ENCODE assay signal across 8 mouse cellular contexts in genomic region chr8:80057198-80058174, GRCm38 (mm10). TPM values are rescaled to one million over a fixed set of nuclear protein-coding genes. Genes with fewer than 3 reads are reported as not detected.
DNase-seq lines count a peak whose midpoint lies in the region.

Hhip (minus strand) TSS chr8:80058006.

- DNase-seq in spleen, adult 18-20 months = peak; percentile 5 to 14
- no peak for DNase-seq in spleen, adult 12 weeks (ENCODE audit: low spot score)
- DNase-seq in embryo, embryonic 9.5 days (ENCODE audit: extremely low spot score) = peak; percentile 77
- DNase-seq in heart, postnatal 14 days = peak; percentile 17 to 21
- DNase-seq in left cerebral cortex, adult 8-10 months (ENCODE audit: low spot score in 2 of 2) = peak; percentile 21 to 39
- DNase-seq in lung, postnatal 4 days = peak; percentile 65 to 79
- peak; percentile 15 to 25 for DNase-seq in right cerebral cortex, postnatal 36 days (ENCODE audit: low spot score in 2 of 2)
- no peak for DNase-seq in T-cell, adult 2 months (ENCODE audit: low spot score)

- intact Hi-C loops in heart, postnatal 14 days (cut with DNase I) = no loop called here

RNA-seq across cellular contexts. Expression of gene Hhip, which starts in this region (rescaled TPM):
- total RNA-seq in heart, postnatal 14 days (2021) = under 1 TPM; 0.12 to 0.17 TPM
- total RNA-seq in left cerebral cortex, adult 8-10 months (2022) = 1 to 10 TPM; 5.7 to 7.8 (median 7.2) TPM

Comparison
In these comparisons a context has a peak if more than half of its experiments do, and no peak if none do; other contexts are left out.
1. RNA of gene Hhip (total RNA-seq): 5.7 to 7.8 TPM in left cerebral cortex, adult 8-10 months; 0.12 to 0.17 TPM in heart, postnatal 14 days; every median in the first group is over 4 times any median in the second.
2. DNase-seq: peak in spleen, adult 18-20 months (2 of 2), embryo, embryonic 9.5 days (single experiment), left cerebral cortex, adult 8-10 months (2 of 2), lung, postnatal 4 days (2 of 2) and right cerebral cortex, postnatal 36 days (2 of 2); none in spleen, adult 12 weeks (single experiment) and T-cell, adult 2 months (single experiment).
3. Peak in DNase-seq in heart, postnatal 14 days; RNA of the gene not detected or under 1 TPM.